Mouse (Mus musculus): ENCODE results near the gene Mb. TPM values are rescaled to one million over a fixed set of nuclear protein-coding genes. Genes with fewer than 3 reads are reported as not detected.

Gene Mb
- polyA plus RNA-seq, 1 experiment from 2014 or later: 0.39 TPM

DNA sequence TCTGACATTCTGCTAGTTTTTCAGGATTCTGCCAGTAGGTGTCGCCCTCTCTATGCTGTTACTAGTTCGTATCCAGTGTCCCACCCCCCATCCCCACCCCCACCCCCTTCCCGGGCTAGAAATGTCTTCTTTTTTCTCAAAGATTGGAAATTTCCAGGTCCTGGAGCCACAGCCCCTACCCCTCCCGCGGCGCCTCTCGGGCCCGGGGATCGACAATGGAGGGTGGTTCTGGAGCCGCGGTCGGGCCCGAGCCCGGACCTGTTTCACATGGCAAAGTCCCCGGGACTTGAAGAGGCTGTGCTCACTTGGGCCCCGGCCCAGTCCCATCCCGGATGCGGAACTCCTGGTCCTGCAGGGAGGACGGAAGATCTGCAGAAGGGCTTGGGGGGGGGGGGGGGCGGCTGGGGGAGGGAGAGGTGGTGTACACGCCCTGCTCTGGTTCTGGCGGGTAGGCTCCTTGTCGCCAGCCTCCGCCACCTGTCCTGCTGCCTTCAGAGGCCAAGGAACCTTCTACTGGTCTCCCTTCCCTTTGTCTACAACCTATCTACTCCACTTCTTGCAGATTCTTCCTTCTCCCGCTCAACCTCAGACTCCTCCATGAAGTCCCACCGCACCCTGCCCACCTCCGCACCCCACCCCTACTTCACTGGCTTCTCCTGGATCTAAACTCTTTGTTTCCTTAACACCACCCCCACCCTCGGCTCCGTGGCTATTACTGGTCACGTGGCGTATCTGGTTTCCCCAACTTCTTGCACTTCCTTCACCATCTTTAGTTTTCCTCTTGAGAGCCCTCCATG is 76.4 kb downstream of the Mb start:
- H3K27ac ChIP-seq: no peak overlapping the region
- H3K4me3 ChIP-seq (replicated peaks): peak overlapping the region; percentile 50
- ATAC-seq (ENCODE audit: low read depth) (no peak), DNase-seq (peak; percentile 30)
- peaks cover 11% of the 10 kb centered on the region for H3K27me3 ChIP-seq
- 0 out of 2 replicates have a peak, but pooled peaks cover 2% of the 10 kb centered on the region for H3K4me1 ChIP-seq (replicated peaks)
- no peaks in the 10 kb centered on the region for H3K36me3 ChIP-seq
- peak overlapping the region; percentile 69 for H3K4me2 ChIP-seq
- H3K9ac ChIP-seq: peak overlapping the region; percentile 55
- H3K9me3 ChIP-seq (replicated peaks): no peaks in the 10 kb centered on the region
- 7% methylated on average over 26 of the region's 31 CpGs for WGBS (ENCODE audit: insufficient replicate concordance)

DNA sequence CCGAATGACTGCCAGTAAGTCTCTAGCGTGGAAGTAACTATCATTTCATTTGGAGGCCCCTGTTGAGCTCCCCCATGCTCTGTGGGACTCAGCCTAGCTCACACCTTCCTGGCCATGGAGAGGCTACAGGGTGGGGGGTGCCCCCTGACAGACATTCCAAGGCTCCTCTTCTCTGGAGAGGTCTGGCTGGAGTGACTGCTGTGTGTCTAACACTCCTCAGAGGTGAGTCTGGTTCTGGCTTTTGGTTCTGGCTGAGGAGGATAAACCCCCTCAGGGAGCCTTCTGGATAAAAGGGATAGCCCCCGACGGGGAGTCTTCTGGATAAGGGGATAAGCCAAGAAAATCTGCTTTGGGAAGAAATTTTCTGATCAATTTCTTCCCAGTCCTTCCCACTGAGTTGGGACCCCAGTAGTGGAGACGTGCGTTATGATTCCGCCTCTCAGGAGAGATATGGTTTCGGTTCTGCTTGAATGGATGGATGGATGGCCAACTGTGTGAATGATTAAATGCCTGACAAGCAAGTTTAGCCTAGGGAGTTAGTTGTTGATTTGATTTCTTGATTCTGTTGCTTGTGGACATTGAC is 77.1 kb downstream of the Mb start:
- H3K4me1 ChIP-seq (replicated peaks): 0 out of 2 replicates have a peak, but pooled peaks cover 2% of the 10 kb centered on the region
- ATAC-seq (ENCODE audit: low read depth): no peak
- no peak for DNase-seq
- H3K27me3 ChIP-seq: peaks cover 11% of the 10 kb centered on the region
- H3K9ac ChIP-seq: no peak overlapping the region
- no peak overlapping the region for H3K27ac ChIP-seq
- no peaks in the 10 kb centered on the region for H3K9me3 ChIP-seq (replicated peaks)
- peak overlapping the region; percentile 69 for H3K4me2 ChIP-seq
- no peaks in the 10 kb centered on the region for H3K36me3 ChIP-seq
- WGBS (ENCODE audit: insufficient replicate concordance): 27% methylated on average over 8 of the region's 8 CpGs
- peak overlapping the region; percentile 50; the same call in 1 of the 2 replicates for H3K4me3 ChIP-seq (replicated peaks)

DNA sequence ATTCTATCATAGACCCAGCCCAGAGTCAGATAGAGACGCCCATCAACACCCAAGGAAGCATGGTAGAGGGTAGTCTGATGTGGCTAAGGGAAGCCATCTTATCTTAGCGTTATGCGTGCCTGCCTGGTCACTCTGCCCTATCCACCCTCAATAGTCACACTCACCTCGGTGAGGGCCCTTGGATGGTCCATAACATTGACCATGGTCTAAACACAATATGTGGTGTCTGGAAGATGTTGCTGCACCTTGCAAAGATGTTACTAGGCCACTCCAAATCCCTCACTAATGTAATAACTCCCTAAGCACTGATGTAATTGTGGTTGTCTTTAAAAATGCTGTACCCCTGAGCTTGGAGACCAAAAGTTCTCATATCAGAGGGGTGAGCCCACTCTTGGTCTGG is 77.8 kb downstream of the Mb start:
- Histone ChIP-seq H3K4me1 (replicated peaks) (0 out of 2 replicates have a peak, but pooled peaks cover 2% of the 10 kb centered on the region), H3K4me3 (replicated peaks) (no peak overlapping the region), H3K4me2 (no peak overlapping the region), H3K27me3 (peaks cover 11% of the 10 kb centered on the region), H3K9me3 (replicated peaks) (no peaks in the 10 kb centered on the region), H3K27ac (no peak overlapping the region), H3K9ac (no peak overlapping the region), H3K36me3 (no peaks in the 10 kb centered on the region)
- ATAC-seq (ENCODE audit: low read depth): no peak
- no peak for DNase-seq
- WGBS (ENCODE audit: insufficient replicate concordance): 66% methylated on average over 4 of the region's 4 CpGs

Other genes with a start within 250 kb of the Mb start
- gene Zfp251, start 179.2 kb downstream of the Mb start, polyA plus RNA-seq (2015; fragmentation: Nextera tagmentation; extraction: Ambion mirVana): 6.4 and 7.6 TPM in 2 replicates
- 2.8 and 3.0 TPM in 2 replicates for gene Zfp7, start 171.4 kb downstream of the Mb start, polyA plus RNA-seq (2015; fragmentation: Nextera tagmentation; extraction: Ambion mirVana)
- not detected in 2 replicates for gene Gm49527, start 171.3 kb downstream of the Mb start, polyA plus RNA-seq (2015; fragmentation: Nextera tagmentation; extraction: Ambion mirVana)
- gene Zfp647, start 125.2 kb downstream of the Mb start, polyA plus RNA-seq (2015; fragmentation: Nextera tagmentation; extraction: Ambion mirVana): 1.5 and 1.6 TPM in 2 replicates
- 27.3 and 31.4 TPM in 2 replicates for gene 1110038F14Rik, start 102.2 kb downstream of the Mb start, polyA plus RNA-seq (2015; fragmentation: Nextera tagmentation; extraction: Ambion mirVana)
- gene Apol6, start 5.9 kb downstream of the Mb start, polyA plus RNA-seq (2015; fragmentation: Nextera tagmentation; extraction: Ambion mirVana): 0.19 and 0.36 TPM in 2 replicates